Mouse (Mus musculus) liver, postnatal 0 days (tissue): ENCODE results near the gene Sox5.

Experiments
- CTCF ChIP-seq: sonication (generic); IDR thresholded peaks from 2 replicates; pipeline ENCODE4 v1.5.1; 2016; ENCODE audit warnings: antibody characterized with exemption, low read depth
- EP300 ChIP-seq: IDR thresholded peaks from 2 replicates; pipeline ENCODE4 v1.6.1; 2016; ENCODE audit warnings: antibody characterized with exemption, low read depth, mild to moderate bottlenecking

- TF ChIP-seq CTCF (no peak), EP300 (no peak)
These were observed 19.9 kb downstream of the Sox5 start for GRCm38 (mm10) chr6:144761902-144762301.
